Mouse (Mus musculus): Measurements from ENCODE around the gene Met.

The Met gene

GRCm38 (mm10) chr6:17595712-17596462 is 132.3 kb downstream of the Met start:
- no peak for ATAC-seq (ENCODE audit: insufficient number of reproducible peaks, low FRiP score, low TSS enrichment)

GRCm38 (mm10) chr6:17599373-17599772 is 135.8 kb downstream of the Met start:
- no peak for ATAC-seq (ENCODE audit: insufficient number of reproducible peaks, low FRiP score, low TSS enrichment)

GRCm38 (mm10) chr6:17601526-17601925 is 137.9 kb downstream of the Met start:
- ATAC-seq (ENCODE audit: insufficient number of reproducible peaks, low FRiP score, low TSS enrichment) = no peak

- ATAC-seq (ENCODE audit: insufficient number of reproducible peaks, low FRiP score, low TSS enrichment) = no peak
These were observed 143.3 kb downstream of the Met start for GRCm38 (mm10) chr6:17606915-17607314.

- ATAC-seq (ENCODE audit: insufficient number of reproducible peaks, low FRiP score, low TSS enrichment) = no peak
These were observed 147.9 kb downstream of the Met start for GRCm38 (mm10) chr6:17611352-17612010.

DNA sequence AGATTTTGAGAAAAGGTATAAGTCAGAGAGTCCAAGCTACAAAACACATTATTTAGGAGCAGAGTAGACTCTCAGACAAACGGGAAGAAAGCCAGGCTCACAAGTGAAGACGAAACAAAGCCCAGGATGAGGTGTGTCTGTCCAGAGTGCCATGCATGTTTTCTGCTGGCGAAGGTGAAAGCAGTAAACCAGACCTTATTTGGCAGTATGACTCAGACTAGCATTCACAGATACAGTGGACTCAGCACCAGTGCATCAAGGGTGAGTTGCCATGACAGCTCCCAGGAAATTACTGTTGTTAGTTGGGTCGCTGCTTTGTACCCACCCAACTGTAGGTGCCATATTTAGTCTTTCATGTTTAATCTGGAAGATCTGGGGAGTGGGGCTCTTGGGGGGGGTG is 149.1 kb downstream of the Met start:
- ATAC-seq (ENCODE audit: insufficient number of reproducible peaks, low FRiP score, low TSS enrichment) = no peak

- no peak for ATAC-seq (ENCODE audit: insufficient number of reproducible peaks, low FRiP score, low TSS enrichment)
These were observed 157.2 kb downstream of the Met start for GRCm38 (mm10) chr6:17620823-17621222.

GRCm38 (mm10) chr6:17621436-17621835 is 157.8 kb downstream of the Met start:
- no peak for ATAC-seq (ENCODE audit: insufficient number of reproducible peaks, low FRiP score, low TSS enrichment)
